ENCODE assay signal across 11 mouse cellular contexts in the genomic region with DNA sequence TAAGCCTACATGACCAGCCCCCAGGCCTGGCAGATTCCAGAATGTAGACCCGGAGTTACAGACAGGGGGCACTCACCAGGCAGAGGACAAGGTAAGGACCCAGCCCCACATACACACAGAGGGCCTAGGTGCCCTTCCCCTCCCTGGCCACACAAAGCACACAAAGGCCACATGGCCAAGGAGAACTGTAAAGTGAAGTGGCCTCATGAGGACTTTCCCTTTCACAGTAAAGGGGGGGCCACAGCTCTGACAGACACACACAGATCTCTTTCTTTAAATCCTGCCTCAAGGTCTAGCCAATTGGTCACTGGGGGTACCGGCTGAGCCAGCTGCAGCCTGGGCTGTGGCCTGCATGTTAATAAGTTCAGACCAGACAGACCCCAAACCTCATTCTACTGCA. TPM values are rescaled to one million over a fixed set of nuclear protein-coding genes. Genes with fewer than 3 reads are reported as not detected.
DNase-seq lines count a peak whose midpoint lies in the region; ATAC-seq and TF ChIP-seq lines count a peak whose summit lies in the region.
"Had no signal": no experiment of that assay in that cellular context is flagged by ENCODE, and none has a peak within 500 bp of the region (broad histone marks: within the 10 kb centered on the region; RNA-seq: fewer than 3 reads in every experiment).

No protein-coding gene starts in this region.

- H3K36me3 ChIP-seq in forebrain, embryonic 11.5 days (ENCODE audit: control insufficient read depth, insufficient read depth, low read length): peaks cover 2% of the 10 kb centered on the region
- peaks cover 18% of the 10 kb centered on the region for H3K36me3 ChIP-seq in hindbrain, embryonic 16.5 days (ENCODE audit: control insufficient read depth, insufficient read depth, low read length)
- H3K36me3 ChIP-seq in neural tube, embryonic 13.5 days: peaks cover 67% of the 10 kb centered on the region

- peaks cover 36% of the 10 kb centered on the region for H3K4me1 ChIP-seq in forebrain, embryonic 11.5 days (replicated peaks; ENCODE audit: control insufficient read depth, insufficient read depth, low read length)
- peaks cover 70% of the 10 kb centered on the region for H3K4me1 ChIP-seq in hindbrain, embryonic 16.5 days (ENCODE audit: control insufficient read depth, insufficient read depth, low read depth, low read length)
- peaks cover 99% of the 10 kb centered on the region for H3K4me1 ChIP-seq in neural tube, embryonic 13.5 days (replicated peaks)

- ATAC-seq in forebrain, embryonic 11.5 days (replicated peaks; ENCODE audit: low FRiP score): peak; percentile 57
- ATAC-seq in hindbrain, embryonic 16.5 days: peak; percentile 57
- peak; percentile 46 for ATAC-seq in neural tube, embryonic 13.5 days (ENCODE audit: low read depth)
- no peak for ATAC-seq in cerebellum, adult (ENCODE audit: insufficient number of reproducible peaks, low FRiP score, low TSS enrichment)

- peak overlapping the region; percentile 41; the same call in 1 of the 2 replicates for H3K9ac ChIP-seq in forebrain, embryonic 11.5 days (ENCODE audit: low read length)
- peak overlapping the region; percentile 41 for H3K9ac ChIP-seq in hindbrain, embryonic 16.5 days (ENCODE audit: low read depth, low read length)
- peak overlapping the region; percentile 60 for H3K9ac ChIP-seq in neural tube, embryonic 13.5 days

- H3K27me3 ChIP-seq in forebrain, embryonic 11.5 days (ENCODE audit: control insufficient read depth, insufficient read depth, low read length): no peaks in the 10 kb centered on the region
- H3K27me3 ChIP-seq in hindbrain, embryonic 16.5 days (replicated peaks; ENCODE audit: control insufficient read depth, insufficient read depth, low read length): no peaks in the 10 kb centered on the region
- no peaks in the 10 kb centered on the region for H3K27me3 ChIP-seq in neural tube, embryonic 13.5 days

- H3K4me2 ChIP-seq in forebrain, embryonic 11.5 days (ENCODE audit: low read depth, low read length, severe bottlenecking): no peak overlapping the region
- H3K4me2 ChIP-seq in hindbrain, embryonic 16.5 days (ENCODE audit: low read length): peak overlapping the region; percentile 26; the same call in 1 of the 2 replicates
- peak overlapping the region; percentile 42 for H3K4me2 ChIP-seq in neural tube, embryonic 13.5 days

- H3K9me3 ChIP-seq in forebrain, embryonic 11.5 days (ENCODE audit: control insufficient read depth, low read length): no peaks in the 10 kb centered on the region
- H3K9me3 ChIP-seq in hindbrain, embryonic 16.5 days (ENCODE audit: control insufficient read depth, low read length): no peaks in the 10 kb centered on the region
- no peaks in the 10 kb centered on the region for H3K9me3 ChIP-seq in neural tube, embryonic 13.5 days

- H3K27ac ChIP-seq in layer of hippocampus, adult 2 months: peak overlapping the region; percentile 39; the same call in 1 of the 2 replicates
- H3K27ac ChIP-seq in forebrain, embryonic 11.5 days (ENCODE audit: low read depth, low read length): peak overlapping the region; percentile 75
- peak overlapping the region; percentile 84 for H3K27ac ChIP-seq in hindbrain, embryonic 16.5 days (ENCODE audit: low read depth, low read length)
- H3K27ac ChIP-seq in neural tube, embryonic 13.5 days (replicated peaks): peak overlapping the region; percentile 96

- 40% methylated on average over 2 of the region's 2 CpGs for WGBS in forebrain, embryonic 11.5 days
- WGBS in hindbrain, embryonic 16.5 days: 13% methylated on average over 2 of the region's 2 CpGs
- WGBS in neural tube, embryonic 13.5 days: 12% methylated on average over 2 of the region's 2 CpGs

- TF ChIP-seq CTCF in layer of hippocampus, adult 2 months (conservative IDR thresholded peaks at IDR 0.05): peak; percentile 29

- H3K4me3 ChIP-seq in layer of hippocampus, adult 2 months: no peak overlapping the region
- H3K4me3 ChIP-seq in forebrain, embryonic 11.5 days (ENCODE audit: low read depth, low read length): no peak overlapping the region
- H3K4me3 ChIP-seq in hindbrain, embryonic 16.5 days (ENCODE audit: low read length): no peak overlapping the region
- 0 out of 2 replicates have a peak overlapping the region, but pooled peaks have one; percentile 8 for H3K4me3 ChIP-seq in neural tube, embryonic 13.5 days

- DNase-seq in layer of hippocampus, adult 2 months (ENCODE audit: low spot score in 2 of 2): no peak
- DNase-seq in layer of hippocampus, postnatal 10 days (ENCODE audit: low spot score in 2 of 2): no peak
- DNase-seq in forebrain, embryonic 11.5 days (ENCODE audit: low spot score): no peak
- DNase-seq in B cell, adult 2 months: no peak
- no peak for DNase-seq in ovary, postnatal 14 days (ENCODE audit: low spot score)
- DNase-seq: cerebellum, adult 2 months; lung, postnatal 4 days; thymus, postnatal 25 days had no signal

RNA-seq across cellular contexts. Expression of a gene that starts 10.6 kb away (rescaled TPM):
- total RNA-seq in layer of hippocampus, adult 2 months (2021): 100 to 1,000 TPM; 152 to 160 TPM
- 100 to 1,000 TPM; 182 to 185 TPM for total RNA-seq in layer of hippocampus, postnatal 10 days (2021)
- 99.4 and 123 TPM in 2 replicates for polyA plus RNA-seq in forebrain, embryonic 11.5 days (2014; fragmentation: Nextera tagmentation; extraction: Ambion mirVana)
- 55.6 and 62.3 TPM in 2 replicates for polyA plus RNA-seq in hindbrain, embryonic 16.5 days (2015; fragmentation: Nextera tagmentation; extraction: Ambion mirVana)
- 73.4 and 101 TPM in 2 replicates for polyA plus RNA-seq in neural tube, embryonic 13.5 days (2015; fragmentation: Nextera tagmentation; extraction: Ambion mirVana)

RNA-seq across cellular contexts. Expression of a gene that starts 14.5 kb away (rescaled TPM):
- total RNA-seq in layer of hippocampus, adult 2 months (2021): under 1 TPM; 0.44 to 0.52 TPM
- under 1 TPM; 0.33 to 0.80 TPM for total RNA-seq in layer of hippocampus, postnatal 10 days (2021)
- 4.4 and 5.3 TPM in 2 replicates for polyA plus RNA-seq in forebrain, embryonic 11.5 days (2014; fragmentation: Nextera tagmentation; extraction: Ambion mirVana)
- 2.4 and 4.0 TPM in 2 replicates for polyA plus RNA-seq in hindbrain, embryonic 16.5 days (2015; fragmentation: Nextera tagmentation; extraction: Ambion mirVana)
- polyA plus RNA-seq in neural tube, embryonic 13.5 days (2015; fragmentation: Nextera tagmentation; extraction: Ambion mirVana): 2.1 TPM in 2 replicates

RNA-seq across cellular contexts. Expression of a gene that starts 19.6 kb away (rescaled TPM):
- total RNA-seq in layer of hippocampus, adult 2 months (2021): 10 to 100 TPM; 19.6 to 20.1 TPM
- total RNA-seq in layer of hippocampus, postnatal 10 days (2021): 10 to 100 TPM; 17.0 to 19.5 TPM
- polyA plus RNA-seq in forebrain, embryonic 11.5 days (2014; fragmentation: Nextera tagmentation; extraction: Ambion mirVana): 227 and 257 TPM in 2 replicates
- 48.1 and 57.5 TPM in 2 replicates for polyA plus RNA-seq in hindbrain, embryonic 16.5 days (2015; fragmentation: Nextera tagmentation; extraction: Ambion mirVana)
- polyA plus RNA-seq in neural tube, embryonic 13.5 days (2015; fragmentation: Nextera tagmentation; extraction: Ambion mirVana): 66.3 and 75.0 TPM in 2 replicates

RNA-seq across cellular contexts. Expression of a gene that starts 44.3 kb away (rescaled TPM):
- 10 to 100 TPM; 10.1 to 10.6 TPM for total RNA-seq in layer of hippocampus, adult 2 months (2021)
- total RNA-seq in layer of hippocampus, postnatal 10 days (2021): 1 to 10 TPM; 2.1 to 2.4 TPM
- 1.9 and 2.1 TPM in 2 replicates for polyA plus RNA-seq in forebrain, embryonic 11.5 days (2014; fragmentation: Nextera tagmentation; extraction: Ambion mirVana)
- 7.7 and 7.9 TPM in 2 replicates for polyA plus RNA-seq in hindbrain, embryonic 16.5 days (2015; fragmentation: Nextera tagmentation; extraction: Ambion mirVana)
- polyA plus RNA-seq in neural tube, embryonic 13.5 days (2015; fragmentation: Nextera tagmentation; extraction: Ambion mirVana): 3.2 and 3.6 TPM in 2 replicates

RNA-seq across cellular contexts. Expression of a gene that starts 56.1 kb away (rescaled TPM):
- total RNA-seq in layer of hippocampus, adult 2 months (2021): 100 to 1,000 TPM; 194 to 210 TPM
- 100 to 1,000 TPM; 180 to 199 TPM for total RNA-seq in layer of hippocampus, postnatal 10 days (2021)
- polyA plus RNA-seq in forebrain, embryonic 11.5 days (2014; fragmentation: Nextera tagmentation; extraction: Ambion mirVana): 12.6 and 15.2 TPM in 2 replicates
- polyA plus RNA-seq in hindbrain, embryonic 16.5 days (2015; fragmentation: Nextera tagmentation; extraction: Ambion mirVana): 29.5 and 30.6 TPM in 2 replicates
- polyA plus RNA-seq in neural tube, embryonic 13.5 days (2015; fragmentation: Nextera tagmentation; extraction: Ambion mirVana): 23.7 and 26.9 TPM in 2 replicates

Comparison
In these comparisons a context has a peak if more than half of its experiments do, and no peak if none do; other contexts are left out.
1. H3K27ac ChIP-seq: peak in every context shown above with its lines; median percentile 96 in neural tube, embryonic 13.5 days; 84 in hindbrain, embryonic 16.5 days; 75 in forebrain, embryonic 11.5 days; 39 in layer of hippocampus, adult 2 months.